Mouse (Mus musculus) yolk sac, embryonic 10.5 days (tissue): ENCODE results near the gene Gimap8.
"Not testable (repeated sequence)": the region's sequence is repeated elsewhere in the genome, so short reads cannot be mapped to it uniquely, and the experiment has no call there.

Source experiments
- DNase-seq: peaks from one replicate; pipeline ENCODE4 v3.0.0-alpha.2; 2017; ENCODE audit warnings: low spot score

Gene Gimap8

GRCm38 (mm10) chr6:48678391-48678790, 31.4 kb downstream of the Gimap8 start:
- no peak for DNase-seq

GRCm38 (mm10) chr6:48679701-48680100, 32.7 kb downstream of the Gimap8 start:
- DNase-seq = no peak

- no peak for DNase-seq
These were observed 33.4 kb downstream of the Gimap8 start for GRCm38 (mm10) chr6:48680421-48680820.

GRCm38 (mm10) chr6:48681472-48682090, 34.5 kb downstream of the Gimap8 start:
- no peak for DNase-seq

GRCm38 (mm10) chr6:48682271-48682670, 35.2 kb downstream of the Gimap8 start:
- no peak for DNase-seq

GRCm38 (mm10) chr6:48683263-48683821, 36.3 kb downstream of the Gimap8 start:
- not testable (repeated sequence) for DNase-seq

- DNase-seq = no peak
These were observed 37.3 kb downstream of the Gimap8 start, which contains the start of gene Gimap4 for GRCm38 (mm10) chr6:48684319-48684718. Gene Gimap4, plus strand, starts transcription at chr6:48684549.

GRCm38 (mm10) chr6:48684806-48685205, 37.8 kb downstream of the Gimap8 start:
- no peak for DNase-seq

GRCm38 (mm10) chr6:48685251-48685650, 38.2 kb downstream of the Gimap8 start:
- no peak for DNase-seq

GRCm38 (mm10) chr6:48685694-48686665, 38.9 kb downstream of the Gimap8 start:
- DNase-seq = no peak

- no peak for DNase-seq
These were observed 40.0 kb downstream of the Gimap8 start for GRCm38 (mm10) chr6:48687077-48687476.

- no peak for DNase-seq
These were observed 42.3 kb downstream of the Gimap8 start for GRCm38 (mm10) chr6:48689320-48689719.

- no peak for DNase-seq
These were observed 45.9 kb downstream of the Gimap8 start for GRCm38 (mm10) chr6:48692962-48693361.

GRCm38 (mm10) chr6:48696830-48697554, 50.0 kb downstream of the Gimap8 start:
- no peak for DNase-seq

GRCm38 (mm10) chr6:48697555-48697930, 50.5 kb downstream of the Gimap8 start:
- DNase-seq = no peak

GRCm38 (mm10) chr6:48698066-48698856, 51.2 kb downstream of the Gimap8 start:
- no peak for DNase-seq

GRCm38 (mm10) chr6:48698888-48699287, 51.9 kb downstream of the Gimap8 start:
- DNase-seq = no peak

- no peak for DNase-seq
These were observed 53.4 kb downstream of the Gimap8 start for GRCm38 (mm10) chr6:48700251-48701075.

GRCm38 (mm10) chr6:48702146-48702545, 55.1 kb downstream of the Gimap8 start:
- DNase-seq = no peak

- DNase-seq = no peak
These were observed 55.6 kb downstream of the Gimap8 start for GRCm38 (mm10) chr6:48702601-48703000.
